Mouse (Mus musculus): ENCODE measurements around the gene Olfr1419. TPM values are rescaled to one million over a fixed set of nuclear protein-coding genes. Genes with fewer than 3 reads are reported as not detected.
A peak's percentile ranks its signal among the peaks of the same experiment; 100 is the strongest.
"Not testable (repeated sequence)": the region's sequence is repeated elsewhere in the genome, so short reads cannot be mapped to it uniquely, and the experiment has no call there.

Olfr1419 gene
- polyA plus RNA-seq, 1 experiment from 2014 or later: not detected

GRCm38 (mm10) chr19:11878404-11878803 lies 3.5 kb upstream of the Olfr1419 start:
- peak overlapping the region; percentile 14; the same call in 1 of the 2 replicates for H3K4me2 ChIP-seq (ENCODE audit: low read depth, low read length)
- H3K9me3 ChIP-seq (replicated peaks; ENCODE audit: control insufficient read depth, low read length); H3K36me3 ChIP-seq (ENCODE audit: control insufficient read depth, insufficient read depth, low read length); H3K27me3 ChIP-seq (ENCODE audit: control insufficient read depth, insufficient read depth, low read length); H3K9ac ChIP-seq (ENCODE audit: low read length); H3K27ac ChIP-seq (ENCODE audit: low read length); H3K4me3 ChIP-seq (replicated peaks; ENCODE audit: low read length); ATAC-seq (ENCODE audit: insufficient read depth, low FRiP score); H3K4me1 ChIP-seq (ENCODE audit: control insufficient read depth, insufficient read depth, low read length): not testable (repeated sequence)
- 49% methylated on average over 20 of the region's 22 CpGs for WGBS

GRCm38 (mm10) chr19:11867837-11868236 lies 7.1 kb downstream of the Olfr1419 start:
- no peak for ATAC-seq (ENCODE audit: insufficient read depth, low FRiP score)
- no peaks in the 10 kb centered on the region for H3K4me1 ChIP-seq (ENCODE audit: control insufficient read depth, insufficient read depth, low read length)
- no peak overlapping the region for H3K4me3 ChIP-seq (replicated peaks; ENCODE audit: low read length)
- no peaks in the 10 kb centered on the region for H3K27me3 ChIP-seq (ENCODE audit: control insufficient read depth, insufficient read depth, low read length)
- H3K27ac ChIP-seq (ENCODE audit: low read length): no peak overlapping the region
- no peaks in the 10 kb centered on the region for H3K36me3 ChIP-seq (ENCODE audit: control insufficient read depth, insufficient read depth, low read length)
- no peaks in the 10 kb centered on the region for H3K9me3 ChIP-seq (replicated peaks; ENCODE audit: control insufficient read depth, low read length)
- H3K4me2 ChIP-seq (ENCODE audit: low read depth, low read length): no peak overlapping the region
- H3K9ac ChIP-seq (ENCODE audit: low read length): no peak overlapping the region
- whole genome bisulfite sequencing: 82% methylated on average over 2 of the region's 2 CpGs

GRCm38 (mm10) chr19:11860966-11861365 lies 13.9 kb downstream of the Olfr1419 start, which contains the start of gene Olfr1418:
Olfr1418 (minus strand) TSS chr19:11861066.
- WGBS: 92% methylated on average over 1 of the region's 1 CpGs
- Histone ChIP-seq H3K4me2 (ENCODE audit: low read depth, low read length) (no peak within 1 kb of the TSS), H3K27me3 (ENCODE audit: control insufficient read depth, insufficient read depth, low read length) (no peaks in the 10 kb centered on the region), H3K36me3 (ENCODE audit: control insufficient read depth, insufficient read depth, low read length) (no peaks in the 10 kb centered on the region), H3K4me3 (replicated peaks; ENCODE audit: low read length) (no peak within 1 kb of the TSS), H3K4me1 (ENCODE audit: control insufficient read depth, insufficient read depth, low read length) (no peaks in the 10 kb centered on the region), H3K9ac (ENCODE audit: low read length) (no peak within 1 kb of the TSS), H3K9me3 (replicated peaks; ENCODE audit: control insufficient read depth, low read length) (no peaks in the 10 kb centered on the region), H3K27ac (ENCODE audit: low read length) (no peak within 1 kb of the TSS)
- ATAC-seq (ENCODE audit: insufficient read depth, low FRiP score): no peak

GRCm38 (mm10) chr19:11856506-11856905 lies 18.4 kb downstream of the Olfr1419 start:
- H3K4me1 ChIP-seq (ENCODE audit: control insufficient read depth, insufficient read depth, low read length): no peaks in the 10 kb centered on the region
- ATAC-seq (ENCODE audit: insufficient read depth, low FRiP score): no peak
- no peaks in the 10 kb centered on the region for H3K27me3 ChIP-seq (ENCODE audit: control insufficient read depth, insufficient read depth, low read length)
- H3K27ac ChIP-seq (ENCODE audit: low read length): no peak overlapping the region
- H3K36me3 ChIP-seq (ENCODE audit: control insufficient read depth, insufficient read depth, low read length): no peaks in the 10 kb centered on the region
- no peaks in the 10 kb centered on the region for H3K9me3 ChIP-seq (replicated peaks; ENCODE audit: control insufficient read depth, low read length)
- H3K4me3 ChIP-seq (replicated peaks; ENCODE audit: low read length): no peak overlapping the region
- WGBS: 70% methylated on average over 6 of the region's 6 CpGs
- H3K4me2 ChIP-seq (ENCODE audit: low read depth, low read length): no peak overlapping the region
- H3K9ac ChIP-seq (ENCODE audit: low read length): no peak overlapping the region

- Histone ChIP-seq H3K9me3 (replicated peaks; ENCODE audit: control insufficient read depth, low read length) (no peaks in the 10 kb centered on the region), H3K4me1 (ENCODE audit: control insufficient read depth, insufficient read depth, low read length) (no peaks in the 10 kb centered on the region), H3K4me2 (ENCODE audit: low read depth, low read length) (no peak overlapping the region), H3K27ac (ENCODE audit: low read length) (no peak overlapping the region), H3K4me3 (replicated peaks; ENCODE audit: low read length) (no peak overlapping the region), H3K9ac (ENCODE audit: low read length) (no peak overlapping the region), H3K27me3 (ENCODE audit: control insufficient read depth, insufficient read depth, low read length) (no peaks in the 10 kb centered on the region), H3K36me3 (ENCODE audit: control insufficient read depth, insufficient read depth, low read length) (no peaks in the 10 kb centered on the region)
- ATAC-seq (ENCODE audit: insufficient read depth, low FRiP score): no peak
- 87% methylated on average over 2 of the region's 2 CpGs for WGBS
Measured at GRCm38 (mm10) chr19:11854821-11855220, 20.1 kb downstream of the Olfr1419 start.

GRCm38 (mm10) chr19:11852652-11853051 lies 22.3 kb downstream of the Olfr1419 start:
- WGBS: 56% methylated on average over 4 of the region's 4 CpGs
- Histone ChIP-seq H3K4me1 (ENCODE audit: control insufficient read depth, insufficient read depth, low read length) (no peaks in the 10 kb centered on the region), H3K4me2 (ENCODE audit: low read depth, low read length) (no peak overlapping the region), H3K4me3 (replicated peaks; ENCODE audit: low read length) (no peak overlapping the region), H3K9me3 (replicated peaks; ENCODE audit: control insufficient read depth, low read length) (no peaks in the 10 kb centered on the region), H3K36me3 (ENCODE audit: control insufficient read depth, insufficient read depth, low read length) (no peaks in the 10 kb centered on the region), H3K9ac (ENCODE audit: low read length) (no peak overlapping the region), H3K27me3 (ENCODE audit: control insufficient read depth, insufficient read depth, low read length) (no peaks in the 10 kb centered on the region), H3K27ac (ENCODE audit: low read length) (no peak overlapping the region)
- ATAC-seq (ENCODE audit: insufficient read depth, low FRiP score): no peak

- Histone ChIP-seq H3K36me3 (ENCODE audit: control insufficient read depth, insufficient read depth, low read length) (no peaks in the 10 kb centered on the region), H3K9me3 (replicated peaks; ENCODE audit: control insufficient read depth, low read length) (no peaks in the 10 kb centered on the region), H3K9ac (ENCODE audit: low read length) (no peak overlapping the region), H3K27me3 (ENCODE audit: control insufficient read depth, insufficient read depth, low read length) (no peaks in the 10 kb centered on the region), H3K4me1 (ENCODE audit: control insufficient read depth, insufficient read depth, low read length) (no peaks in the 10 kb centered on the region), H3K27ac (ENCODE audit: low read length) (no peak overlapping the region), H3K4me3 (replicated peaks; ENCODE audit: low read length) (no peak overlapping the region), H3K4me2 (ENCODE audit: low read depth, low read length) (no peak overlapping the region)
- no peak for ATAC-seq (ENCODE audit: insufficient read depth, low FRiP score)
- WGBS: 86% methylated on average over 4 of the region's 4 CpGs
Measured at GRCm38 (mm10) chr19:11846333-11846732, 28.6 kb downstream of the Olfr1419 start.

GRCm38 (mm10) chr19:11839119-11839518 lies 35.8 kb downstream of the Olfr1419 start, which contains the start of gene Olfr1417:
Olfr1417 (minus strand) TSS chr19:11839219.
- Histone ChIP-seq H3K4me1 (ENCODE audit: control insufficient read depth, insufficient read depth, low read length) (no peaks in the 10 kb centered on the region), H3K9ac (ENCODE audit: low read length) (no peak within 1 kb of the TSS), H3K36me3 (ENCODE audit: control insufficient read depth, insufficient read depth, low read length) (no peaks in the 10 kb centered on the region), H3K4me2 (ENCODE audit: low read depth, low read length) (no peak within 1 kb of the TSS), H3K27me3 (ENCODE audit: control insufficient read depth, insufficient read depth, low read length) (no peaks in the 10 kb centered on the region), H3K4me3 (replicated peaks; ENCODE audit: low read length) (no peak within 1 kb of the TSS), H3K9me3 (replicated peaks; ENCODE audit: control insufficient read depth, low read length) (no peaks in the 10 kb centered on the region), H3K27ac (ENCODE audit: low read length) (no peak within 1 kb of the TSS)
- 89% methylated on average over 4 of the region's 4 CpGs for WGBS
- no peak for ATAC-seq (ENCODE audit: insufficient read depth, low FRiP score)

GRCm38 (mm10) chr19:11823346-11824065 lies 51.4 kb downstream of the Olfr1419 start:
- Histone ChIP-seq H3K9ac (ENCODE audit: low read length) (no peak overlapping the region), H3K36me3 (ENCODE audit: control insufficient read depth, insufficient read depth, low read length) (no peaks in the 10 kb centered on the region), H3K4me1 (ENCODE audit: control insufficient read depth, insufficient read depth, low read length) (peaks cover 9% of the 10 kb centered on the region; the same call in 1 of the 2 replicates), H3K9me3 (replicated peaks; ENCODE audit: control insufficient read depth, low read length) (no peaks in the 10 kb centered on the region), H3K27ac (ENCODE audit: low read length) (no peak overlapping the region), H3K27me3 (ENCODE audit: control insufficient read depth, insufficient read depth, low read length) (no peaks in the 10 kb centered on the region), H3K4me2 (ENCODE audit: low read depth, low read length) (no peak overlapping the region), H3K4me3 (replicated peaks; ENCODE audit: low read length) (no peak overlapping the region)
- ATAC-seq (ENCODE audit: insufficient read depth, low FRiP score): no peak
- WGBS: 42% methylated on average over 4 of the region's 4 CpGs

Data from stomach, embryonic 16.5 days (tissue).